Mouse (Mus musculus): ENCODE measurements at regions not wholly inside any gene's neighbourhood (a gene's known extent, or its start where the extent isn't known, plus 50 kb on each side); places are given as distances from the start of the nearest gene placed in this dataset.

DNA sequence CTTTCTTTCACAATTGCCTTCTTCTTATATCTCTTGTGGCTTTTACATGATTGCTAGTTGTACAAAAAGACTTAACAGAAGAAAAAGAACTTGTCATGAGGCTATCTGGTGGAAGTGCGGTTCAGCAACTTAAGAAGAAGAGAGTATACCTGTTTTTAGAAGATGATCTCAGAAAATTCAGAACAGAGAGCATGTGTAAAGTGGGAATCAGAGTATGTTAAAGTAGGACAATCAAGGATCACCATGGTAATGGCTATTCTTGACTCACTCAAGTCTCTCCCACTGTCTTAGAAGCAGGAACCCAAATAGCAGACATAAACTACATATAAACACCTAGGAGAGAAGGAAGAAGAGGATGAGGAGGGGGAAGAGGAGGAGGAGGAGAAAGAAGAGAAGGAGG, 857.9 kb upstream of the Nr2f1 start:
- no peak for DNase-seq

DNA sequence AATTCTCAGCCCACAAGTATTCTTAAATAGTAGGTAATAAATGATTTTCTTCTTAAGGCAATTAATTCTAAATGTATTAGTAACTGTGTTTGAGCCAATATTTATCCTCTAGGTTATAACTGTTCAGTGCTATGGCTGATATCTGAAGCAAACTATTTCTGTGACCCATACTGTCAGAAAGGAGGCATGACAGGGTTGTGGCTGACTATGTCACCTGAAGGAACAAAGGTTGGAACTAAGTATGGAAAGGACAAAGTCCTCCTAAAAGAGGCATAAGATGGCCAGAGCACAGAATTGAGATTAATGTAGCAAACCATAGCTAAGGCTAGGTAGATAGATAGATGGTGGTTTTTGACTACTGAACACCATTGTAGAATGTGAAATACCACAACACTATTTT, 854.9 kb upstream of the Nr2f1 start:
- DNase-seq, result no peak

DNA sequence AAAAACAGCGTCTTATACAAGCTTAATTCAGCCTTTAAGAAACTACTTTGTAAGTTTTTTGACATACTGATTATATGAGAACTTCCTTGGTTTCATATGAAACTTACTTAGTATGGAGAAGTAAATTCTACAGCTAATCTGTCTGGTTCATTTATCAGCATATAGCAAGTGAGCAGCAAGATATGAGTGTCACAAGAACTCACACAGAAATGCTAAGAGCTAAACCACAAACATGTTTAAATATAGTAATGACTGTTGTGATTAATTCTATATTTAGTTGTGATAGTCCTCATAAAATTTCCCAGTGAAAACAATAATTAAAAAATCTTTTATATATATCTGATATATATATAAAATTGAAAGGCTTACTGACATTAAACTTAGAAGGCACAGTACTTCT, 853.9 kb upstream of the Nr2f1 start:
- no peak for DNase-seq

DNA sequence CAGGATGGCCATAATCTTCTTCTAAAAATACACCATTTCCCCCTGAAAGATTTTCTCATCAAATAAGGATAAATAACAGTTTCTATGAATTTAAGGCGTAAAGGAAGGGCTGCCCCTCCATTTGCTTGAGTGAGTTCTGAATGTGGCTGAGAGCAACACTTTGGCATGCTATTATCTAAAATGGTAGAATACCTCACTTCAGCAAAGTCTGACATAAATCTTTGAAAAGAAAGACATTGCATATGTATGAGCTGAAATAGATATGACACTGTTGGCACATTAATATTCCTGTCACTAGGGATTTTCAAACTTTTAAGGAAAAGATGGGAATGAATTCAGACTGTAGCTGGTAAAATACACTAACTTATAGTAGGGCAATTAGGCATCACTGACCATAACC, 847.7 kb upstream of the Nr2f1 start:
- no peak for DNase-seq

DNA sequence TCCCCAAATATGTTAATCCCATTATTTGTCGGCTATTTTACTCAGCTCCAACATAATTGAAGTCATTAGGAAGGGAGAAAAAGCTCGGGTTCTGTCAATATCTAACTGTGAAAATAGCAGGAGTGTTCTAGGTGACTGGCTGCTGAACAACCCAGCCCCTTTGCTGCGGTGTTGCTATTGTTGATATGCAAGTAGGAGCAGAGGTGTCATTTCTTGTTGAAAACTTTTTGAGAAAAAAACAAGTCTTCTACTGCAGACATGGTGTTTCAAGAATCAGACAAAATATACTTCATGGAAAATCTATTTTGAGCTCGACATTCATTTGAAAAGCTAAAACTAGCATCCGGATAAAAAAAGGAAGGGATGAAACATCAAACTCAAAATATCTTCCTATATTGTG, 845.1 kb upstream of the Nr2f1 start:
- no peak for DNase-seq

DNA sequence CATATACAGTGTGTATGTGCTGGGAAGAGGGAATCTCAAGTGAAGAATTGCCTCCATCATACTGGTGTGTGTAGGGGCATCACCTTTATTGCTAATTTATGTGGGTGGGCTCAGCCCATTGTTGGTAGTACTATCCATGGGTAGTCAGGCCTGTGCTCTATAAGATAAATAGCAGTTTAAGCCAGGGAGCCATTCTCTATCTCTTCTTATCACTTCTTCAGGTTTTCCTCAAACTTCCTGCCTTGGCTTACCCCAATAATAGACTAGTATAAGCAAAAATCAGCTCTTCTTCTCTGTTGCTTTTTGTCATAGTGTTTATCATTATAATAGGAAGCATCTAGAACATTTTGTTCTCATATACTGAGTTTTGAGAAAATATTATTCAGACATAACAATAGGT, 838.3 kb upstream of the Nr2f1 start:
- no peak for DNase-seq

DNA sequence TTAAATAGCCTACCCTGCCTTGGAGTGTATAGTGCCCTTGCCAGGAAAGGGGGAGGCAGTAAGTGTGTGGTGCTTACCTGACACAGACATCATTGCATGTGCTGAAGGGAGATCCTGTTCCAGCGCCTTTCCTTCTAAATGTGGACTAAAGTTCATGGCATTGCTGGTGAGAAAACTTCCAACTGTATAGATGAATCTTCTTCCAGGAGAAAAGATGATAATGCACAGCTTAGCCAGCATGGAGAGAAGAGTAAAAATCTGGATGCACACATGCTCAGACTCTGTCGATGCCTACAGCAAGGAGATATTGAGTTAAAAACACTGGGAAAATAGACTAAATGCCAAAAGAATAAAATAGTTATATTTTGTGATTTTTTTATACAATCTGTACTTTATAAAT, 835.7 kb upstream of the Nr2f1 start:
- no peak for DNase-seq

DNA sequence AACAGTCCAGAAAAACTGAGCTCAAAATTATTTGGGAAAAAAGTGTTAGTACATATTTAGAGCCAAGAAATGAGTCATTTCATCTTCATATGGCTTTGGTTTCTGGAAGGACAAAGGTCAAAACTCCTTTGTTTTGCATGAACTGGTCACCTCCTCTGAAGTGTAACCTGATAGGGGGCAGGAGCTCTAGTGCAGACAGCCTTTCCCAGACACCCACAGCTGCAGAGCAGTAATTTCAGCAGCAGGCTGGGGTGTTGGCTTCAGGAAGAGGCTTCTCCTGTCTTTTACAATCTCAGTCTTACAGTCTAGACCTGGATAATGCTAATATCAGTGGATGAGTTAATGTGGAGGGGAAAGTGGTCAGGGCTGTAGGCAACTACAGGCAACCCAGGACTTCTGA, 830.4 kb upstream of the Nr2f1 start:
- DNase-seq, result peak in 1 of 2 experiments; percentile 5

DNA sequence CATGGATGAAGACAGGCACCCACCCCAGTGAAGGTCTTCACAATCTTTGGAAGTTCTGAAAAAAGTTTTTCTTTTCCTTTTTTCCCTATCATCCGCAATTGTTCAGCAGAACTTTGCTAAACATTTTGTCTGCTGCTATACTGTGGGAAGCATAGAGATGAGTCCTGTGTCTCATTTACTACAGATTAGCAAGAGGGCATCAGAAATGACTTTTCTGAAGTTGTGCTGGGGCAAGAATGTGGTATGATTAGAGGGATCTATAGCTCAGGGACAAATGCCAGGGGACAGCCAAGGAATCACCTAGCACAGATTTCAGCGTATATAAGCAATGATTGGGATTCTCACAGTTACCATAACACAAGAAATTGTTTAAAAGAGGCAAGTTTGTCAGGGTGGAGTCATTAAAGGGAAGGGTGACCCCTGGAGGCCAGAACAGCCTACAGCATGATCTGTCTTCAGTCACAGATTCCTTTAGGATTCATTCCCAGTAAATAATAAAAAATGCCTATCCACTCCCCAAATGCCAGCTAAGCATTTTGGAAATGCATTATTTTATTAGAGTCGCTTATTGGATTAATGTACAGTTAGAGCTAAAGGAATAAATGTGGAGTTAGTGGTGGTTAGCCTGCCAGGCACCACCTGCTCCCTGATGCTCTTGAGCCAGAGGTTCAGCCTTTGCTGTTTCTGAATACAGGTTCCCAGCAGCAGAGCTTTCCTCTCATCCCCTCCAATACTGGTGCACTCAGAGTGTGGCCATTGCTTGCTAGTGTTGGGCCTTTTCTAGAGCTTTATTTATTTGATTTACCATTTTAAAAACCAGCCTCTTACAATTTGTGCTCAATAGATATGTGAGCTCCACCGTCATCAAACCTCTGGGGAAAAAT, 828.6 kb upstream of the Nr2f1 start:
- no peak for DNase-seq

DNA sequence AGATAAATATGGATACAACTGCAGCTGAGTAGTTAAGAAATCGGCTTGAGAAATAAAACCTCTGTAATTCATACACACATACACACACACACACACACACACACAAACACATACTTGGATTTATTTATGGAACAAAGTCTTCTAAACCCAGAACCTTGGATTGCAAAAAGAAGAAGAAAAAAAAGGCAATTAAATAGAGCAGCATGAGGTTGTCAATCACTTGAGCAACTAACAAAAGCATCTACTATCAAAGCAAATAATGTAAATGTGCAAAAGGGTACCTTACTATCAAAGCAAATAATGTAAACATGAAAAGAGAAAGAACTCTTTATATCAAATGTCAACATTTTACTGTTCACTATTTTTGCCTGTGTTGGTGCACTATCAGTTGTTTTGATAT, 826.1 kb upstream of the Nr2f1 start:
- DNase-seq, result no peak

DNA sequence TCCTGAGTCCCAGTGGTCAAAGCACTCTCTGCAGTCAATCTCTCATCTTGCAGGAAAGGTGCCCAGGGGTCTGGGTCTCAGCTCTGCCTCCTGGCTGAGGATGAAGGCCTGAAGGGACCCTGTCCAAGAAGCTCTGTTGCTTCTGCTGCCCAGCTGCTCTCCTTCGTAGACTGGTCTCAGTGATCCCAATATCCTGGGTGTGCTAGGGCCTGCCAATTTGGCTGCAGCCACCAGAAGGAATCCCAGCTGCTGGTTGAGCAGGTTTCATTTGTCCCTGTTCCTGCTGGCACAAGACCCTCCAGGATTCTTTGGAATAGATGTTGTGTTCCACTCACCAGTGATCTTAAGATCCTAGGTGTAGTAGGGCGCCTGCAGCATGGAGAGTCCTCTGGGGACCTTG, 818.5 kb upstream of the Nr2f1 start:
- DNase-seq, result no peak

DNA sequence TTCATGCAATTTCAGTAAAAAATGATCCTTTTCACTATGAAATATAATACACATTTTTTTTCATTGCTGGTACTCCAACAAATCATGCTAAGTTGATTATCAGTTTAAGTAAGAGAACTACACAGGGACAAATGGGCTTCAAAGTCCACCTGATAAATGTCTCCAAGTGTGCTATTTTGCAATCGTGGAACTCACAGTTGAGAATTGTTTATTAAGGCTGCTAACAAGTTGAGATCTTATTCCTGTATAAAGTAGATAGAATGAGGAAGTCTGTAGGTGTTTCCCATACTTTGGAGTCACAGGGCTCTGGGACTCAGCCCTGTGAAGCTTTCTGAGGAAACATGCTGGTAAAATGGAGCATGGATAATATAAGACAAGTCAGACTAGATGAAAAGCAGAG, 803.8 kb upstream of the Nr2f1 start:
- no peak for DNase-seq

DNA sequence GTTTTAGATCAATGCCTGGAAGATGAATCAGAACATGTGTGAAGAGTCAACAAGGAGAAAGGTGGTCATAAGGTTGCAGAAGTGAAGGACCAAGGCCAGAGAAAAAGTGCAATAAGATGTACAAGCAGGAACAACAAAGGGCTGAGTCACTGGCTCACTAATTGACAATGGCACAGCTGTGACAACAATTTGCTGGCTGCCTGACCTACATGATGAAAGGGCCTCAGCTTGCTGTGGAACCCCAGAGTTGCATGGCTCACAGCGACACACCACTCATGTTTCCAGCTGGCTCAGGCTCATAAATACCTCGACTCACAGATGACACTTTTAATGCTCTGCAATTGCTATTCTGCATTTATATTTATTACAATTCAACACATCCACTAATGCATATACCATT, 799.3 kb upstream of the Nr2f1 start:
- no peak for DNase-seq

DNA sequence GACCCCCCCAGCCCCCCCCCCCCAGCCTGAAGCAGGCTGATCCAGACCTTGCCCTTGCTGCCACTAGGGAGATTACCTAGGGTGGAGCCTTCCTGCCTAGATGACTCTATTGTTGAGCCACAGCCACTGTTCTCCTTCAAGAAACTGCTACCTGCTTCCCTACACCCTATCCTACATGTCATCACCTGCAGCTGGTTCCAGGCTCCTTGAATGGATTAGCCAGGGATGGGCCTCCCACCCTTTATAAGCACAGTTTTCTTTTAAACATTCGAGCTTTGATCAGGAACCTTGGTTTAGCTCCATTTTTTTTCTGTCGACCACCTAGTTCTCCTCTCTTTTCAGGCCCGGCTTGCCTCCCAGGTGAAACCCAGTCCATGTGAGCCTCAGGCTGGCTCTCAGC, 792.8 kb upstream of the Nr2f1 start:
- DNase-seq, result no peak

DNA sequence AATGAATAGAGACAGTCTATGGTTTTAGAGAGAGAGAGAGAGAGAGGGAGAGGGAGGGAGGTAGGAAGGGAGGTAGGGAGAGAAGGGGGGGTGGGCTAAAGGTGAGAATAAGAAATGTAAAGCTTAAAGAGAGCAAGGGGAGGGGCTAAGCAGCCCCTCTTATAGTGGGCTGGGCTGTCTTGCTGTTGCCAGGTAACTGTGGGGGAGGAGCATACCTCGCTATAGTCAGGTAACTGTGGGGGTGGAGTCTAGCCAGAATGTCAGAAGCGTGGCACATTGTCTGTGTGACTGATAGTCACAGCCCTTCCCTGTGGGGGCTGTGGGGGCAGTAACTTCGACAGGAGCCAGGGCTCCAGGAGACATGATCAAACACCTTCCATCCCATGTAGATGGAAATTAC, 786.4 kb upstream of the Nr2f1 start:
- DNase-seq, result no peak

DNA sequence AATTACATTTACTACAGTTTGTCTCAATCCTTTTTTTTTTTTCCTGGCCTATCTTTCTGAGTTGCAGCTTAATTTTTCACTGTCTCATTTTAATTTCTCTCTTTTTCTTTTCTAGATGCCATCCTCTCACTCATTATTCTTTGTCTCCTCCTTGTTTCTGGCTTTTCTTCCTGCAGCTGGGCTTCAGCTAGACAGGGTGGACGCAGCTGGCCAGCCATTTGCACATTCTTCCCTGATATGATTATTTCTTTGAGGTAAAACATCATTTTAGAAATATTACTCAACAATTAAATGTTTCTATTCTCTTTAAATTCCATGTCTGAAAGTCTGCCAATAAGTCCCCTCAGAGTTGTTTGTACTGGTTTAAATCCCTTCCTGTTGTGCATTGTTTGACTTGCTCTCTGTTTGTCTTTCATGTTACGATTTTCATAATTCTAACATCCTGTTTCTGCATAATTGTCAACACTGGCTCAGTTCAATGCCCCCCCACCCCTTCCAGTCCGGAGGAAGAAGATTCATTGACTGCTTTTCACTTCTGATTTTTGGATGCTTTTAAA, 777.7 kb upstream of the Nr2f1 start:
- no peak for DNase-seq

DNA sequence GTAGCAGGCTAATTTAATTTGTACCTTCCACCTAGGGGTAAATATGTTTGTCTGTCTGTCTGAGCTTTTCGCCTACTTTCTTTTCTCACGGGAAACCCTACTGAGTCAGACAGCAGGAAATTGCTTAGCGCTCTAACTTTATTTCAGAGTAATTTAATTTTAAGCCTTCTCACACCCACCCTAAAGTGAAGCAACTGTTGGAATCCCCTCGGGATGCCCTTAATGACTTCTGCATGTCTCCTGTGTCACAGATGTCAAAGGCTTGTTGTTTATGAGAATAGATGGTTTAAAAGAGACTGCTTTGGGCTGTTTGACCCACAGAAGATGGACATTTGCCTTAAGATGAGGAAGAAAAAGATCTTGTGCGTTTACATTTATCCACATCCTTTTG, 738.8 kb upstream of the Nr2f1 start:
- no peak for DNase-seq

DNA sequence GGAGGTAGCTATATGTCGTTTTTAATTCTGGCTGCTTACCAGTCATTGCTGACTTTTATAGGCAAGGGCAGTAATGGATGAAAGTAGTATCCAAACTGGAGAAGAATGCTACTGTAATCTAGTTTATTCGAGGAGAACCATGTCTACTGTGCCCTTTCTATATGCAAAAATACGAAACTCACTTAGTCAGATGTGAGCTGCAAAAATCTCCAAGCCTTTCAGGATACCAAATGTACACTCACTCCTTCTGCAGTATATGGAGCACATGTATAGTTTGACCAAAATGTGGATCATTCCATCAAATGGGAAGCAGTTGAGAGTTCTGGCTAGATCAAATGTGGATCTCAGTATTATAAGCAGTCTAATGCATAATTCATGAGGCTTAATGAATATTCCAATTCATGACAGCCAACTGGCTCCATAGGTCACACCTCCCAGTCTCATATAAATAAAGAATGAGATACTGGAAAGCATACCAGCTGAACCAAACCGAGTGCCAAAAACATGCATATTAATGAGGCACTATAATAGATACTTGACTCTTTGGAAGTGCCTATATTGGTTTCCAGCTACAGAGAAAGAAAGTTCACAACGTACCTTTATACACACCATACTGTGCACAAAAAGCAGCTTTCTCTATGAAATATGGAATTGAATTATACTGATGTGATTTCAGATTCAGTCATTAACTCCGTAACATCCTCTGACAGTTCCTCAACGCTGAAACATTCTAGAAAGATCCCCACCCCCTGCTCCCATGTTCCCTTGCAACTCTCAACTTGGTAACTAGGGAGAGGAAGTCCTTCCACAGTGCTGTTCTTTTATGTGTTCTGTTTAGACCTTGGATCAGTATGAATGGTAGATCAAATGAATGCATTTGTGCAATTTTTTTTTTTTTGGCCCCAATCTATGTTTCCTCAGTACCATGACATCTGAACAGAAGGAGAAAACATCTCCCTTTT, 738.1 kb upstream of the Nr2f1 start:
- DNase-seq, result no peak

DNA sequence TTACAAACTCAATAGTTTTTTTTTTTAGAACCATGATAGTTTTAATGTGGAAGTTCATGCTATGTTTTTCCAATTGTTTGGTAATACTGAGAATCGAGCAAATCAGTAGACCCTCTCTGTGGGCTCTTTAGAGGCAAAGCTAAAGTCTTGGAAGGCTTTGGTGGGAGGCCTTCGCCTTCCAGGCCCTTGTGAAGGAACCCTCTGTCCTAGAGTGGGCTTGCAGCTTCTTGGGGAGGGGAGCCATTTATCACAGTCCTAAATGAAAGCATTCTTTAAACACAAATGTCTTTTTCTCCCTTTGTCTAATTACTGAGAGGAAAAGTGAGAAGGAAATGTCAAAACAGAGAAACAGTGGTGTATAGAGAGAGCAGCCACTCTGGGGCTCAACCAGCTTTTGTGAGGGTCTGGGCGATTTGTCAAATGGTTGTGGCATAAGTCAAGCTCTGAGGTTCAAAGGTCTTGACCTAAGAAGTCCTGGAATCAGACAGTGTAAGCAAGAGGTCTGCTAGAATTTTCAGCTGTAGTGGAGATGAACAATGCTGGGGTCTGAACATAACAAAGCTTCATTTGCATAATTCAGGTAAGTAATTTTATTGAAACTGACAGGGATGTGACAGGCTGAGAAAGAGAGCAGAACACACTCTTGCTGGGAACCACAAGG, 736.6 kb upstream of the Nr2f1 start:
- no peak for DNase-seq

DNA sequence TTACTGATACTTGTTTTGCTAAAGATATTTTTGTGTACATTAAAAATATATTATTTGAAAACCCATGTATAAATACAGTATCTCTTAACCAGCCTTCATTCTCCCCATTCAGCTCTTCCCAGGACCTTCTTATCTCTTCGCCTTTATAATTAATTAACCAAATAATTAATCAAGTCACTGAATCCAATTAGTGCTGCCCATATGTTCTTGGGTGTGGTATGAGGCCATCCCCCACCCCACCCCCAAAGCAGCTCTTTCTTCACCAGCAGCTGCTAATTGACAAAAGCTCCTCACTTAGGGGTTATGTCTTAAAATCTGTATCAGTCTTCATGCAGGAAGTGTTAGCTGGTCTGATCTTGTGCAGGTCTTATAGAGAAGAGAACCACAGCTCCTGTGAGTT, 728.8 kb upstream of the Nr2f1 start:
- no peak for DNase-seq

DNA sequence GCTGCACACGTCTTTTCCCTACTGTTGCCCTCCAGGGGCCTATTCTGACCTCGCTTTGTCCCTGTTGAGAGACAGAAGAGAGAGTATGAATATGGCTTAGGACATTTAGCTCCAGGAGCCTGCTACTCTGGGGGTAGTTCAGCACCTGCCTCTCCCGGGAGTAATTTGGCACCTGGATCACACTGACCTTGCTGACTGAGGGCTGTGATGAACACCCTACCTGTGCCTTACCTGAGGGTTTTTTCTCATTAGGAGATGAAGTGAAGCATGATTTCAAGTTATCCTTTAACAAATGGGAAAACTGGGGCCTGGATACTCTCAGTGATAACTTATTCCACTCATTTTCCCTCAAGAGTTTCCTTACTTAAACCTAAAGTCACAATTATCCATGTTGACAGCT, 721.2 kb upstream of the Nr2f1 start:
- DNase-seq, result no peak

DNA sequence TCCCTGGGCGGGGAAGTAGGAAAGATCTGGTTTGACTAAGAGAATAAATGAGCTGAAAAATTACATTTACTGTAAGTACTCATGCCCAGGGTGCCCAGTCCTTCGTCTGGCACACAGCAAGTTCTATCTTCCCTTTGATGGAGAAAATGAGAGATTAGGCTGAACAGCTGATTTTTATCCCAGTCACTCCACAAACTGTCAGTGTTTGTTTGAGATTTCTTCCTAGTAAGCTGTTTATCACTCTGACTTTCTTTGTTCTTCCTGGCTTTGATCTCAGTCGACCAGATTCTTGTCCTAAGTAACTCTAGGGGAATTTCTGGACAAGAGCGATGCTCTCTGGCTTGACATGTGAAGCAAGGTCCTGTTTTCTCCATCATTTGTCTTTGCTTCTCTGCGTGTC, 710.3 kb upstream of the Nr2f1 start:
- no peak for DNase-seq

DNA sequence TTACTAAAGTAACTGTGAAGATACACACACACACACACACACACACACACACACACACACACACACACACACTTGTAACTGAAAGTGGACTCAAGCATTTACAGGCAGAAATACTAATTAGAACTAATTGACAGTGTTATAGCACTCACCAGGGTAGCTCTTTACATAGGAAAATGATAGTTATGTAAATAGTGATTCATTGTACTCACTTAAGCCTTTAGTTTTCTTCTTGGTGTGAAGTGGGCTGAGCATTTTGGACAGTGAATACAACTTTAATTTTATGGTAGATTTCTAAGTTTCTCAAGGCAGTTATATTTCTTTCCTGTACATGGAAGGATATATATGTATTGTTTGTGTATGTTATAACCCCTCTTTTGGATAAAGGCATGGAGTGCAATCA, 704.5 kb upstream of the Nr2f1 start:
- no peak for DNase-seq
